10 mouse cellular contexts compared by ENCODE assay signal in the genomic region with DNA sequence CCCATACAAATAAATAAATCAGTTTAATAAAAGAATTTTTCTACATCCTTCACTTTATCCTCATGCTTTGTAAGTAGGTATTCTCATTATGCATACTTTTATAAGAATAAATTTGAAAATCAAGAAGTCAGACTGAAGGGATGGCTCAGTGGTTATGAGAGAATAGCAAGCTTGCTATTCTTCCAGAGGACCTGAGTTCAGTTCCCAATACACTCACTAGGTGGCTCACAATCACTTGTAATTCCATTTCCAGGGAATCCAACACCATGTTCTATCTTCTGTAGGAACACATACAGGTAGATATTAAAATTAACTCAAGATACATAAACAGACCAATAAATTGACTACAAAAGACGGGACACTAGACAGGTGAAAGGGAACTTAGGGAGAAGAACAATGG. TPM values are rescaled to one million over a fixed set of nuclear protein-coding genes. Genes with fewer than 3 reads are reported as not detected.
DNase-seq lines count a peak whose midpoint lies in the region; ATAC-seq and TF ChIP-seq lines count a peak whose summit lies in the region.
"Had no signal": no experiment of that assay in that cellular context is flagged by ENCODE, and none has a peak within 500 bp of the region (broad histone marks: within the 10 kb centered on the region; RNA-seq: fewer than 3 reads in every experiment).

No protein-coding gene starts in this region.

- no peak for ATAC-seq in Patski

- POLR2A ChIA-PET in Patski (lab: Charles Lee): no interaction called here

- 54% methylated on average over 1 of the region's 1 CpGs for WGBS in kidney, adult 2 months

- peak; percentile 49 for DNase-seq in left cerebral cortex, adult 11 months (ENCODE audit: low spot score)
- DNase-seq in left cerebral cortex, adult 8-10 months (ENCODE audit: low spot score in 2 of 2): no peak
- peak; percentile 9 for DNase-seq in Patski (ENCODE audit: low read depth, low spot score)
- DNase-seq in cerebellum, postnatal 25 days: peak; percentile 31 to 75
- peak; percentile 75 for DNase-seq in kidney, adult 2 months
- peak; percentile 42 for DNase-seq in lung, postnatal 25 days (ENCODE audit: low spot score)
- no peak for DNase-seq in spleen, adult 12 weeks (ENCODE audit: low spot score)
- no peak for DNase-seq in c-Kit-positive CD71-positive TER-119-positive erythroid progenitor cells, embryonic 14.5 days (ENCODE audit: low spot score)

- no peak for TF ChIP-seq POLR2A in kidney, adult 2 months (IDR thresholded peaks at IDR 0.05; ENCODE audit: low read depth, low read length)

- TF ChIP-seq CTCF in Patski (IDR thresholded peaks at IDR 0.05): peak; percentile 67
- 0 out of 2 replicates have a peak, but pooled peaks have one; percentile 8 for TF ChIP-seq CTCF in kidney, adult 2 months (conservative IDR thresholded peaks at IDR 0.05; ENCODE audit: insufficient read depth, insufficient read length, low read depth, low read length)

- H3K4me3 ChIP-seq in kidney, adult 2 months (ENCODE audit: insufficient read depth, low read depth, low read length): no peak overlapping the region
- H3K4me3 ChIP-seq: embryonic facial prominence, embryonic 13.5 days; limb, embryonic 13.5 days had no signal

- in situ Hi-C loops in Patski (cut with MboI; ENCODE audit: low pct_unique_long_range_greater_than_20kb): no loop called here

- CTCF ChIA-PET in Patski (lab: Charles Lee): interaction anchor here (0.7 to 1.7 kb wide), 5 partner anchors 12 to 103 kb away, joined by 3 to 7 read pairs (median 4); no protein-coding TSS in a partner anchor

- H3K36me3 ChIP-seq in kidney, adult 2 months (ENCODE audit: control insufficient read depth, insufficient read depth, low read length): no peaks in the 10 kb centered on the region

- H3K27ac ChIP-seq in kidney, adult 2 months (ENCODE audit: insufficient read depth, low read depth, low read length): no peak overlapping the region
- H3K27ac ChIP-seq: embryonic facial prominence, embryonic 13.5 days; limb, embryonic 13.5 days had no signal

- H3K27me3 ChIP-seq in Patski: no peaks in the 10 kb centered on the region
- no peaks in the 10 kb centered on the region for H3K27me3 ChIP-seq in kidney, adult 2 months (replicated peaks; ENCODE audit: control insufficient read depth, insufficient read depth, low read length)
- H3K27me3 ChIP-seq: embryonic facial prominence, embryonic 13.5 days; limb, embryonic 13.5 days had no signal

- no peaks in the 10 kb centered on the region for H3K4me1 ChIP-seq in kidney, adult 2 months (ENCODE audit: control insufficient read depth, insufficient read depth, low read length)

RNA-seq across cellular contexts. Expression of gene Bmpr1a, which starts 44.3 kb away (rescaled TPM):
- total RNA-seq in left cerebral cortex, adult 8-10 months (2022): 10 to 100 TPM; 35.7 to 41.7 (median 40.4) TPM
- 53.2 TPM for polyA plus RNA-seq in Patski (2021)
- 11.0 and 11.4 TPM in 2 replicates for polyA plus RNA-seq in kidney, adult 2 months (2012; rRNA removed)

Comparison
In these comparisons a context has a peak if more than half of its experiments do, and no peak if none do; other contexts are left out.
1. DNase-seq: peak in left cerebral cortex, adult 11 months (single experiment), Patski (single experiment), cerebellum, postnatal 25 days (2 of 2), kidney, adult 2 months (single experiment) and lung, postnatal 25 days (single experiment); none in left cerebral cortex, adult 8-10 months (0 of 2), spleen, adult 12 weeks (single experiment) and c-Kit-positive CD71-positive TER-119-positive erythroid progenitor cells, embryonic 14.5 days (single experiment).